Mouse (Mus musculus): ENCODE measurements around the gene Pygo2. TPM values are rescaled to one million over a fixed set of nuclear protein-coding genes. Genes with fewer than 3 reads are reported as not detected.
A peak's percentile ranks its signal among the peaks of the same experiment; 100 is the strongest.

The Pygo2 gene
- polyA plus RNA-seq, 1 experiment = 38.7 TPM

DNA sequence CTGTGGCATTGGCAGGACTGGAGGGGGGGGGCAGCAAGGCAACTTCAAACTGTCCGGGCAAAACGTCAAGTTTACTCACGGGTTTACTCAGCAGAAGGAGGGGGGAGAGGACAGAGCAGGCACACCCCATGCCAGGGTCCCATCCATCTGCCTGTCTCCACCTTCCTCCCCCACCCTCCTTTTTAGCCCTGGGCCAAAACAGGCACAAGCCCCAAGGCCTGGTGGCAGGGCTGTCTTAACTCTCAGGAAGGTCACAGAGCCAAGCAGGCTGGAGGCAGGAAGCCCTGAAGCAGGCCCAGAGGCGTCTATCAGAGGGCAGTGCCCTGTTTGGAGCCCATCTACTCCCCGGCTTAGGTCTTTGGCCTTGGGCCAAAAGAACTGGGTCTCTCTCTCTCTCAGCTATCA lies 39.9 kb upstream of the Pygo2 start:
- DNase-seq = peak; percentile 51 to 53
- WGBS = 0% methylated on average over 5 of the region's 5 CpGs

DNA sequence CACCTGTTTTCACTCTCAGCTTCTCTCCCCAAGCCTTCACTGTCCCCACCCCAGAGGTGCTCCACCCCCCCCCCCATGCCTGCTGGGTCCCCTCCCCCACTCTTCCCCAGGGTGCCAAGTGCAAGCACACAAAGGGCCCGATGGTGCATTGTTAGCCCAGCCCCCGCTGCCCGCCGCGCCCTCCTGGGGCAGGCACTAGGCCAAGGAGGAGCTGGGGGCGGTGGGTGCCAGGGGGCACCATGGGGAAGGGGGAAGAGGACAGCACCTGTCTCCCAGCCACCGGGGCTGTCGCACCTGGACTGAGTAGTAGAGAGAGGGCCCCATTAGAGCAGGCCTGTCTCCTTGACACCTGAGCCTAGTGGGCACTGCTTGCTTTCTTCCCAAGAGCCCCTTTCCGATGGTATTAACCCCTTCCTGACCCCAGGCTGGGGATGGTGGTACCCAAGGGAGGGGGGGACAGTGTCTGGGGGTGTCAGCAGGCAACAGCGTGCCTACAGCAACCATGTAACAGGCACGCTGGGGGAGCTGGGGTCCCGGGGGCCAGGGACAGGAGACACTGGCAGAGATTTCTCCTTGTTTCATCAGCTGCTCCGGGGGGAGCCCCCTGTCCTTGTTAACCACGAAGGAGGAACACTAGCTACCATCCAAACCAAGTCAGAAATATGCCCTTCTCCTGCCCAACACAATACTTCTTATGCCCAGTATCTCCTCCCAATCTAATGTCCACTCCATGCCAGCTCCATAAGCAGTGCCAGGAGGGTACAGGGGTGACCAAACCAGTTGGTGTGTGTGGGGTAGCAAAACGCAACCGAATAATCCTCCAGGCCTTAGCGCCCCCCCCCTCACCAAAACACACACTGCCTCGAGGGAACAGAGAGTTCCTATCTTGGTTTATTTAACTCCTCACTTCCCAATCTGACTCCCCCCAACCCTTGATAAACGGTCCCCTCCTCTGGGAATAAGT lies 39.0 kb upstream of the Pygo2 start:
- H3K4me1 ChIP-seq (ENCODE audit: control insufficient read depth, insufficient read depth, low read length) = peaks cover 26% of the 10 kb centered on the region

More for the DNA sequence above, 39.9 kb upstream of the Pygo2 start:
- no peak for TF ChIP-seq POLR2A (IDR thresholded peaks at IDR 0.05; ENCODE audit: borderline replicate concordance, insufficient read depth, low read length)
- no peak for TF ChIP-seq CTCF (IDR thresholded peaks at IDR 0.05; ENCODE audit: borderline replicate concordance, insufficient read depth, low read depth, low read length)
- H3K4me1 ChIP-seq (ENCODE audit: control insufficient read depth, insufficient read depth, low read length) = peaks cover 26% of the 10 kb centered on the region
- peak overlapping the region; percentile 24; the same call in 1 of the 2 replicates for H3K27ac ChIP-seq (ENCODE audit: insufficient read depth, low read length)
- H3K27me3 ChIP-seq (ENCODE audit: control insufficient read depth, insufficient read depth, low read length) = no peaks in the 10 kb centered on the region
- H3K4me3 ChIP-seq (replicated peaks; ENCODE audit: insufficient read depth, low read depth, low read length) = no peak overlapping the region

DNA sequence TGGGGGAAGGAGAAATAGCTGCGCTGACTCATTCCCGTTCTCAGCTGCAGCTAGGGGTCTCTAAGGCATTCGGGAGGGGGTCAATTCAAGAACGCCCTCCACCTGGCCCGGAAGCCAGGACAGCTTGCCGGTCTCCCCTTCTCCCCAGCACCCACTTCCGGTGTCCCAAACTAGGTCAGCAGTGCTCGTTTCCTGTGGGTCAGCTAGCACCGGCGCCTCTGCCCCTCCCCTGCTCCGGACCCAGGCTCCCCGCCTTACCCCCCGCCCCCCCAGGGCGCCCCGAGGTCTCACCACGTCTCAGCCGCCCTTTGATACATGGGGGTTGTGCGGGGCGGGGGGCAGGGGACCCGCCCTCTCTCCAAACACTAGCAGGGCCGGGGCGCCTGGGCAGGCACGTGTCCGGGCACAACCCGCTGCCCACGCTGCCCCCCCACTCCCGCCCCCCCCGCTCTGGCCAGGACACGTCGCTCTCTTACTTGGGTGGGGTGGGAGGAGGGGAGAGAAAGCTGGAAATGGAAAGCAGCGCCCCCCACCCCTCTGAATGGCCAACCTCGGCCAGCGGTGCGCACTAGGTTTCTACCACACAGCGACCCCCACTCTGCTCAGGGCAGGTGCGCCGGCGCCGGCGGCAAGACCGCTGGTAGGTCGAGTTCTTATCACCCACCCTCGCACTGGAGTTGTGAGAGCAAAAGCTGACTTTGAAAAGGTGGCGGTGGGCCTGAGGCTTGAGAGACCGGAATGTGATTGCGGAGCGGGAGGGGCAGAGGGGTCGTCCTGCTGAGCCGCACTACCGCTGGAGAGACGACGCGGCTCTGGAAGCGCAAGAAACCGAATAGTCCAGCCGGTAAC lies 38.1 kb upstream of the Pygo2 start:
- 1% methylated on average over 56 of the region's 56 CpGs for WGBS

More for the DNA sequence above, 39.0 kb upstream of the Pygo2 start:
- Histone ChIP-seq H3K4me3 (replicated peaks; ENCODE audit: insufficient read depth, low read depth, low read length) (peak overlapping the region; percentile 98), H3K27ac (ENCODE audit: insufficient read depth, low read length) (peak overlapping the region; percentile 70), H3K27me3 (ENCODE audit: control insufficient read depth, insufficient read depth, low read length) (no peaks in the 10 kb centered on the region)
- TF ChIP-seq CTCF (IDR thresholded peaks at IDR 0.05; ENCODE audit: borderline replicate concordance, insufficient read depth, low read depth, low read length) (no peak), POLR2A (IDR thresholded peaks at IDR 0.05; ENCODE audit: borderline replicate concordance, insufficient read depth, low read length) (no peak)
- WGBS = 5% methylated on average over 19 of the region's 19 CpGs
- DNase-seq = peak; percentile 42 to 47

DNA sequence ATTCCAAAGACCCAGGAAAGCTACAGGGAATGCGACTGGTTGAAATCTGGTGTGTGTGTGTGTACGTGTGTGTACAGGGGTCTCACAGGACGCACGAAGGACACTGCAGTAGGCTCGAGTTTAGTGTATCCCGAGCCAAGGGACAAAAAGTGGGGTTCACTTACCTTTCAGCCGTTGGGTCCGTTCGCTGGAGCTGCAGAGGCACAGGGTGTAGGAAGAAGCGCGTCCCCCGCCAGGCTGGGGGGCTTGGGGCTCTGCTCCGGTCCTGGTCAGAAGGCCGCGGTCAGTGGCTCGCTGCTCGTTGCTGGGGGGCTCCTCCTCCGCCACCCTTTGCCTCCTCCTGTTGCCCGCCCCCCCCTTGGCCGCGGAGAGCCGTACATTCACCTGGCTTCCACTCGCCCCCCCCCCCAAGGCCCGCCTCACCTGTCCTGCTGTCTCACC lies 37.1 kb upstream of the Pygo2 start:
- H3K4me3 ChIP-seq (replicated peaks; ENCODE audit: insufficient read depth, low read depth, low read length) = peak overlapping the region; percentile 98
- WGBS = 0% methylated on average over 23 of the region's 24 CpGs
- no peak for TF ChIP-seq POLR2A (IDR thresholded peaks at IDR 0.05; ENCODE audit: borderline replicate concordance, insufficient read depth, low read length)
- no peak for TF ChIP-seq CTCF (IDR thresholded peaks at IDR 0.05; ENCODE audit: borderline replicate concordance, insufficient read depth, low read depth, low read length)
- peaks cover 17% of the 10 kb centered on the region for H3K4me1 ChIP-seq (ENCODE audit: control insufficient read depth, insufficient read depth, low read length)
- peak; percentile 58 to 59 for DNase-seq
- H3K27me3 ChIP-seq (ENCODE audit: control insufficient read depth, insufficient read depth, low read length) = no peaks in the 10 kb centered on the region
- H3K27ac ChIP-seq (ENCODE audit: insufficient read depth, low read length) = peak overlapping the region; percentile 86

More for the DNA sequence above, 38.1 kb upstream of the Pygo2 start:
- H3K27ac ChIP-seq (ENCODE audit: insufficient read depth, low read length) = peak overlapping the region; percentile 93
- DNase-seq = peak; percentile 71 to 73
- H3K4me1 ChIP-seq (ENCODE audit: control insufficient read depth, insufficient read depth, low read length) = peaks cover 26% of the 10 kb centered on the region
- no peak for TF ChIP-seq POLR2A (IDR thresholded peaks at IDR 0.05; ENCODE audit: borderline replicate concordance, insufficient read depth, low read length)
- TF ChIP-seq CTCF (IDR thresholded peaks at IDR 0.05; ENCODE audit: borderline replicate concordance, insufficient read depth, low read depth, low read length) = no peak
- peak overlapping the region; percentile 98 for H3K4me3 ChIP-seq (replicated peaks; ENCODE audit: insufficient read depth, low read depth, low read length)
- H3K27me3 ChIP-seq (ENCODE audit: control insufficient read depth, insufficient read depth, low read length) = no peaks in the 10 kb centered on the region

DNA sequence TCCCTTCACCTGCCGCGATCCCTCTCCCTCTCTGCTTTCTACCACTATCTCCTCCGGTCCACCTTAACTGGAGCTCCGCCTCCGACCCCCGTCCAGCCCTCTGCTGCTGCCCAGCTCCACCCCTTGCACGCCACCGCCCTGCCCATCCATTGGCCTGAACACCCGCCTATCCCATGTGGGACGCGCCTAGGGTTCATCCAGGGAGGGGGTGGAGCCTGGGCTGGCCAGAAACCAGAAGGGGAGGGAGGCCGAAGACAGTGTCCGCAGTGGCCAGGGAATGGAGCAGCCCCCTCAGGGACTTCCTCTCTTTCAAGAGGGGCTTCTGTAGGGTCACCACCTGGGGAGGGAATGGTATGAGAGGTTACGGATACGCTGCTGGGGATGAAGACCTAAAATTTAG lies 36.4 kb upstream of the Pygo2 start:
- H3K4me1 ChIP-seq (ENCODE audit: control insufficient read depth, insufficient read depth, low read length) = peaks cover 11% of the 10 kb centered on the region
- WGBS = under 1% methylated on average over 15 of the region's 15 CpGs
- H3K4me3 ChIP-seq (replicated peaks; ENCODE audit: insufficient read depth, low read depth, low read length) = peak overlapping the region; percentile 97
- no peaks in the 10 kb centered on the region for H3K27me3 ChIP-seq (ENCODE audit: control insufficient read depth, insufficient read depth, low read length)
- peak; percentile 99 for DNase-seq
- TF ChIP-seq POLR2A (IDR thresholded peaks at IDR 0.05; ENCODE audit: borderline replicate concordance, insufficient read depth, low read length) (peak; percentile 83), CTCF (IDR thresholded peaks at IDR 0.05; ENCODE audit: borderline replicate concordance, insufficient read depth, low read depth, low read length) (no peak)
- peak overlapping the region; percentile 96 for H3K27ac ChIP-seq (ENCODE audit: insufficient read depth, low read length)

DNA sequence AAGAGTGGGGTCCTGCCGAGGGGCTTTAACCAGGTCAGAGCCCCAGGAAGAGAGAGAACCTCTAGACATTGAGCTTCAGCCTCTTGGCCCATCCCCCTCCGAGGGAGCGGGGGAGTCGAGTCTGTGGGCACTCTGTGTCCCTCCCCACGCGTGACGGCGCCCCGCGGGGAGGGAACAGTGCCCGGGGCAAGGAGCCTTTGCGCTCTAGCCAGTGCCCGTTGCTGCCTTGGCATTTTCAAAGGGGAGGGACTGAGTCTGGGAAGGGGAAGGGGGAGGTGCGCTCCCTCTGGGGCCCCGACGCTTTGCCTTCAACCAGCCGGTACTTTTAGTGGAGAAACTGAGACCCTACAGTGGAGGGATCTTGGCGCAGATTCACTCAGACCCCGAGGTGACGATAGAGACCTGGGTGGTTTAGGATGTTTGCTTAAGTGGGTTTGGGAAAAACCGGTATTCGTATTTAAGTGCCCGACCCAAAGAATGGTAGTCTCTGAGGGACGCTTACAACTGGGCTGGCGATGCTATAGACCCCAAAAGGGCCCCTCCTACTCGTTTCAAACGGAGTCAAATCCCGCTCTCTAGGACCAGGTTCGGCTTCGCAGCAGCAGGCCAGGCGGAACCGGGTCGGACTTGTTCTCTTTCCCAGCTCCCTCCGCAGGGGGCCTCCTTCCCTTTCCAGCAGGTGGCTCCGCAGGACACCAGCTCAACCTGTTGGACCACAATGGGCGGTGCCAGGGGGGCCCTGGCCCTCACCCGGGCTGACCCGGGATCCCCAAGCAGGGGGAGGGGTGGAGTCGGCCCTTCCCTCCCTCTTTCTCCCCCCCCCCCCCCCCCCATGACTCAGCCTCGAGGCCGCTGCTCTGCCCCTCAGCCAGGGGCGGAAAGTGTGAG lies 35.8 kb upstream of the Pygo2 start, which contains the start of gene Zbtb7b:
Zbtb7b (minus strand) TSS at position 771 of the 888 bp plus-strand sequence.
- WGBS = under 1% methylated on average over 40 of the region's 42 CpGs
- Histone ChIP-seq H3K4me3 (replicated peaks; ENCODE audit: insufficient read depth, low read depth, low read length) (peak within 1 kb of the TSS; percentile 97), H3K27me3 (ENCODE audit: control insufficient read depth, insufficient read depth, low read length) (no peaks in the 10 kb centered on the region), H3K27ac (ENCODE audit: insufficient read depth, low read length) (peak within 1 kb of the TSS; percentile 96), H3K4me1 (ENCODE audit: control insufficient read depth, insufficient read depth, low read length) (peaks cover 9% of the 10 kb centered on the region)
- TF ChIP-seq POLR2A (IDR thresholded peaks at IDR 0.05; ENCODE audit: borderline replicate concordance, insufficient read depth, low read length) (peak; percentile 18; the same call in 1 of the 2 replicates), CTCF (IDR thresholded peaks at IDR 0.05; ENCODE audit: borderline replicate concordance, insufficient read depth, low read depth, low read length) (no peak)
- DNase-seq = peak; percentile 89 to 91
